Comparison of ENCODE assay signal across 7 mouse cellular contexts in the genomic region with DNA sequence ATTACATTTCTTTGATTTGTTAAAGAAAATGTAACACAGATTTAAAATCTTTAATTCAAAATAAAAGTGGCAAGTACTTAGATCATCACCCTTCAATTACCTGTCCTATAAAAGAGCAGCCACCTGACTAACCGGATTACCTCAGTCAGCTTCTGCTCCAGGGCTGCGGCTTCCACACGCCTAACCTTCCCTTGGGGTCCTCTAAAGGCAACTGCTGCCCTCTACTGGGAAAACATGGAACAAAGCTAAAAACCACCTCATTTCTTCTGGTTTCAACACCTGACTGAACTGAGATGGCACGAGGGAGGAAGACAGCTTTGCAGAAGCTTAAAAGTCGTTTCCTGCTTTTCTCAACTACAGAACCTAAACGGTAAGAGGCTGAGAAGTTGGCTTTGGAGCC.
DNase-seq lines count a peak whose midpoint lies in the region; ATAC-seq lines count a peak whose summit lies in the region.

No protein-coding gene starts in this region.

- no peaks in the 10 kb centered on the region for H3K9me3 ChIP-seq in lung, embryonic 16.5 days (ENCODE audit: control insufficient read depth, low read length)

- peak; percentile 41; the same call in 1 of the 2 replicates for ATAC-seq in lung, embryonic 16.5 days (ENCODE audit: low read depth)

- H3K27me3 ChIP-seq in lung, embryonic 16.5 days (ENCODE audit: control insufficient read depth, insufficient read depth, low read depth, low read length), result no peaks in the 10 kb centered on the region

- 0 out of 2 replicates have a peak, but pooled peaks cover 2% of the 10 kb centered on the region for H3K4me1 ChIP-seq in lung, embryonic 16.5 days (replicated peaks; ENCODE audit: control insufficient read depth, insufficient read depth, low read length)

- H3K27ac ChIP-seq in lung, embryonic 16.5 days (ENCODE audit: low read length), result no peak overlapping the region

- 9% methylated on average over 6 of the region's 6 CpGs for WGBS in lung, embryonic 16.5 days

- H3K9ac ChIP-seq in lung, embryonic 16.5 days (ENCODE audit: low read length), result no peak overlapping the region

- H3K4me3 ChIP-seq in lung, embryonic 16.5 days (ENCODE audit: low read length), result no peak overlapping the region

- peak; percentile 4 to 21 for DNase-seq in B cell, adult 2 months
- DNase-seq in CD8-positive naive resting alpha-beta T cell, adult 2 months (ENCODE audit: low read depth in 2 of 2, low spot score in 2 of 2), result peak; percentile 35 to 36
- peak; percentile 55 for DNase-seq in cerebellum, adult 11 months
- DNase-seq in frontal cortex, postnatal 36 days (ENCODE audit: low spot score in 2 of 2), result peak; percentile 75 to 86
- DNase-seq in kidney, postnatal 25 days, result peak; percentile 62 to 78
- DNase-seq in retina, postnatal 7 days (ENCODE audit: low read depth, low spot score), result peak; percentile 65

- H3K4me2 ChIP-seq in lung, embryonic 16.5 days (ENCODE audit: low read depth, low read length), result no peak overlapping the region

- H3K36me3 ChIP-seq in lung, embryonic 16.5 days (ENCODE audit: control insufficient read depth, insufficient read depth, low read length), result no peaks in the 10 kb centered on the region

Comparison
In these comparisons a context has a peak if more than half of its experiments do, and no peak if none do; other contexts are left out.
1. DNase-seq: peak in every context shown above with its lines; median percentile 80 in frontal cortex, postnatal 36 days; 70 in kidney, postnatal 25 days; 65 in retina, postnatal 7 days; 55 in cerebellum, adult 11 months; 36 in CD8-positive naive resting alpha-beta T cell, adult 2 months; 12 in B cell, adult 2 months.